Mouse (Mus musculus): Measurements from ENCODE around the gene Lypd5.

GRCm38 (mm10) chr7:24371809-24372145 lies 22.8 kb downstream of the Lypd5 start:
- TF ChIP-seq POLR2A (IDR thresholded peaks at IDR 0.05; ENCODE audit: low read depth, low read length) = no peak
- no peak for TF ChIP-seq CTCF (conservative IDR thresholded peaks at IDR 0.05; ENCODE audit: insufficient read depth, insufficient read length, low read depth, low read length)

Data from kidney, adult 2 months (tissue).